Mouse (Mus musculus): ENCODE results near the gene Zfp958.
"Not testable (repeated sequence)": the region's sequence is repeated elsewhere in the genome, so short reads cannot be mapped to it uniquely, and the experiment has no call there.

The Zfp958 gene

DNA sequence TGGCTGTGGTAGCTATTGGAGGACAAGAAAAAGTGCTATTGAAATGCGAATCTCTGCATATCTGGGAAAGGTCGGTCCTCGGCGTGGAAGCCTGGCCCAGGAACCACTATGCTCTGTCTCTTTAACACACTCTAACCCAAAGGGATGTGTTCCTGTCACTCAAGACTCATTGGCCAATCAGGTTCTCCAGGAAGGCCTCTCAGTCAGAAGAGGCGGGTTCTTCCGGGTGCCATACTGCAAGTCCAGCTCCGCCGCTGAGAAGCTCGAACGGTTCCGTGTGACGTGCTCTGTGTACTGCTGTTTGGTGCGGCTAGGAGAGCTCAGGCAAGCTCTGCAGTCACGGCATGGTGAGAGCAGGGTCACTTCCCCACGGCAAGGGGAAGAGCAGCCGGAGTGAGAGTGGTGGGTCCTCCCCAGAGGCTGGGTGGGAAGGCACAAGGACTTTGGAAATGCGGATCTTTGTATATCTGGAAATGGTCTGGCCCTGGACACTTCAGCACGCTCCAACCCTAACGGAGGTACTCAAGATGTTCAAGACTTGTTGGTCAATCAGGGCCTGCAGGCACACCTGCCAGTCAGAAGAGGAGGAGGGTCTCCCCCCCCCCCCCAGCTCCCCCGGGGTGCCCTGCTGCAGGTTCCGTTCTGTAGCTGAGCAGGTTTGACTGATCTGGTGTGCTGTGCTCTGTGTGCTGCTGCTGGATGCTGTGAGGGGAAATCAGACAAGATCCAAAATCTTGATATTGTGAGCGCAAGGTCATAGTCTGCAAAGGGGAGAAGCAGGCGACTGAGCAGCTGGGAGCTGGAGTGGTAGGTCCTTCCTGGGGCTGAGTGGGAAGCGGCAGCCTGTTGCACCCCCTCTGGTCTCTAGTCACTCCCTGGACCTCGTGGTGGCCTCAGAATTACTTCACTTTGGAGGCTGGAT is at the start of gene Zfp958:
Gene Zfp958 (plus strand): TSS at position 236 of the 922 bp plus-strand sequence.
- peak; percentile 90 for DNase-seq

- no peak for DNase-seq
These were observed 31.0 kb upstream of the Zfp958 start for GRCm38 (mm10) chr8:4581986-4582385.

DNA sequence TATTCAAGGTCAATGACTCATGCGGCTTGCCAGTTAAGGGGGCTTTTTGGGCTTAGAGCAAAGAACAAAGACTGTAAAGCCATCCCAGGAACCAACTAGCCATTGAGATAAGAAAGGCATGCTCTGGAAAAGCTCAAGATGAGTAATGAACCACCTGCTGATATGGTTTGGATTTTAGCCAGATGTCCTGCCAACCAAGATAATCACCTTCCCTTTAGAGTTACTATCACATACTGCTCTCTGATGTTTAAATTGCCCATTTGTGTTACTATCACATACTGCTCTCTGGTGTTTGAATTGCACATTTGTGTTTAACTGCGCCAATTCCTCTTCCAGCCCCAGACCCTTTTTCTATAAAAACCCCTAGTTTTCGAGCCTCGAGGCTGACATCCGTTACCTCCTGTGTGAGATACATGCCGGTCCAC is 30.2 kb upstream of the Zfp958 start:
- no peak for DNase-seq

DNA sequence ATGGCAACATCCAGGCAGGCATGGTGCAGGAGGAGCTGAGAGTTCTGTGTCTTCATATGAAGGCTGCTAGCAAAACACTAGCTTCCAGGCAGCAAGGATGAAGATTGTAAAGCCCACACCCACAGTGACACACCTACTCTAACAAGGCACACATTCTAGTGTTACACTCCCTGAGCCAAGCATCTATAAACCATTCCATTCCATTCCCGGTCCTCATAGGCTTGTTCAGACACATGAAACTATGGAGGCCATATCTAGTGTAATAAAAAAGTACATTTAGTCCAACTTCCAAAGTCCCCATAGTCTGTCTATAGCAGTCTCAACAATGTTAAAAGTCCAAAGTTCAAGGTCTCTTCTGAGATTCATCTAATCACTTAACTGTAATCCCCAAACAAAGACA is 28.3 kb upstream of the Zfp958 start:
- DNase-seq = no peak

DNA sequence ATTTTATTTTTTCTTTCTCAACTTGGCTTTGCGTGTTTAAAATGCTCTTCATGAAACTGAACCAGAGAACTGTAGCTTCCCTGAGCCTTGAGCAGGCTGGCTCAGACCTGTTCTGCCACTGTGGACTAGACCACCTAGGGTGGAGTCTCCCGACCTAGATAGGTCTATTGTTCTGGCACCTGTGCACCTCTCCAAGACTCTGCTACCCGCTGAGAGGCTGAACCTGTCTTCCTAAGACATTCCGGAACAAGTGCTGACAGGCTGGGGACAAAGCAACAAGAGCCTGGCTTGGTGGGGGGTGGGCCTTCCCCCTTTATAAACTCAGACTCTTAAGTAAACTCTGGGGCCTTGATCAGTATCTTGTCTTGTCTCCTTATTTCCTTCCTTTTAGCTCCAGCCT is 26.6 kb upstream of the Zfp958 start:
- no peak for DNase-seq

- DNase-seq = peak; percentile 4
These were observed 24.6 kb upstream of the Zfp958 start for GRCm38 (mm10) chr8:4588165-4589000.

DNA sequence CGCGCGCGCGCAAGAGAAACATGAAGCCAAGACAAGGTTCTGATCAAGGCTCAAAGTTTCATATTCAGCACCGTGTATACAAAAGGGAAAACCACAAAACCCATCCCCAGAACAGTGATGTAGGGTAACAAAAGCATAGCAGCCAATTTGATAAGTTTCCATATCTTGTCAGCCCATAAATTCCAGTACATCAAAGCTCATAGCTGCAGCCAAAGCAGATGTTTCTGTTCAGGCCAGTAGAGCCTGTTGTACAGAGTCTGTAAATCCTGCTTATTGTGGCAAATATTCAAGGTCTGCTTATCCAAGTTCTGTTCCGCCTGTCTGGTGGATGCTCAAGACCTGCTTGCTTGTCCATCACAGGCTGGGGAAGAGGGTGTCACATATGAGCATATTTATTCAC is 4.1 kb upstream of the Zfp958 start:
- DNase-seq = no peak

DNA sequence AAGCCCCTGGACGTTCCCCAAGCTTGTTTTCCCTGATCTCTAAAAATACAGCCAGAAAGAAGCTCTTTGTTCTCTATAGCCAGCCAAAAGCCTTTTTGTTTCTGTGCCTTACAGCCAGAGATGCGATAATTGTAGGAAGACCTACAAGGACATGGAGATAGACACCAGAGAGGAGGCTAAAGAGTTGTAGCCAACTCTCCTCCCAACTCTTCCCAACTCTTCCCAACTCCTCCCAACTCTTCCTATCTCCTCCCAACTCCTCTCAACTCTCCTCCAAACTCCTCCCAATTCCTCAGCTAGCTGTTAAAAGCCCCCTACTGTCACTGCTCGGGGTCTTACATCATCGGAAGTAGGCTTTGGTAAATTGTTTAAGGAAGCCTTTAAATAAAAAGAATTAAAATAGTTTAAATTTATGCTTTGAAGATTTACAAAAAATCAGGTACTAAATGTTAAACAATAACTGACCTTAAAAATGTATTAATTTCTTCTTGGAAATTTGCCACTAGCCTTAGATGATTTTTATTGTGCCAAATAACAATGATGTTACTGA is 1.3 kb upstream of the Zfp958 start:
- DNase-seq = not testable (repeated sequence)

DNA sequence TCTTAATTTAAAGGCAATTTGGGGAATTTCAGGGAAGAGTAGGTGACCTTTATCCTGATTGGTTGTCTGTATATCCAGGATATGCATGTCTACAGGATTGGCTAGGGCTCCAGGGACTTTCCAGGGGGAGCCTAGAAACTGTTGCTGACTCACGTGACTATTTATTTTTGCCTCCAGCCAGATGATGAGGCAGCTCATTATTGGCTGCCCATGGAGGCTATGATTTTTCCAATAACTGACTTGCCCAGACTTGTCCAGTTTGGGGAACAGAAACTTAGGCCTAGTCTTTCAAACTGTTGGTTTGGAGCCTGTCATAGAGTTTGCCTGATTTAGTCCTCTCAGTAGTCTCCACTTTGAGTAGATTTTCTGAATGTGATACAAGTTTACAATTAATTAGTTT is 14.4 kb downstream of the Zfp958 start:
- DNase-seq = no peak

GRCm38 (mm10) chr8:4637071-4637470 is 24.1 kb downstream of the Zfp958 start:
- DNase-seq = no peak

DNA sequence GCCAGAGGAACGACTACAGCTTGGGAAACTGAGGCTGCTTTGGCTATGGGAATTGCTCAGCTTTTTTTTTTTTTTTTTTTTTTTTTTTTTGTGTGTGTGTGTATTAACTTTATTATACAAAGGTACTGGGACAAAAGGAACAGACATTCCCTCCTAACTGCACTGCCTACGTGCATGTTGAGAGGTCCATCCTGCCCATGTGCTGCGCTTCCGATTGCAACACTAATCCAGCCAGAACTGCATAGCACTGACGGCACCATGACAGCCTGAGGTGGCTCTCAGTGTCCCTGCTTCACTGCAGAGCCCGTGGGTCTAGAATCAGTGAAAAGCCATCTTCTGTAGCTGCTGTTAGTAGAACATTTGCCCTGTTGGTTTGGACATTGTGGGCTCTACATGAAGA is 30.0 kb downstream of the Zfp958 start:
- DNase-seq = not testable (repeated sequence)

DNA sequence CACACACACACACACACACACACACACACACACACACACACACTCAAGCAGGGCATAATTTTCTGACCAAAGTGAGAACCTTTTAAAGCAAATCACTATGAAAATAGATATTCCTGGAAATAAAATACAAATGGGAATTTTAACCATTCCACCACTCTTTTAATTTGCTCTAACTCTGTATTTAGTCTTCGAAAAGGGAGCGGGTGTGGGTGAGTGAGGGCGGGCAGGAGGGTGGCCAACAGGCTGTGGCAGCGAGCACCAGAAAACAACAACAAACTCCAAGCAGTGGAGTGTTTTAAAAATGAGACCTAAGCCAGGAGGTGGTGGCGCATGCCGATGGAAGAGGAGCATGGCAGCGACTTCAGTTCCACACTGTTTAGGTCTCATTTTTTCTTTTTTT is 43.6 kb downstream of the Zfp958 start:
- peak; percentile 41 for DNase-seq

DNA sequence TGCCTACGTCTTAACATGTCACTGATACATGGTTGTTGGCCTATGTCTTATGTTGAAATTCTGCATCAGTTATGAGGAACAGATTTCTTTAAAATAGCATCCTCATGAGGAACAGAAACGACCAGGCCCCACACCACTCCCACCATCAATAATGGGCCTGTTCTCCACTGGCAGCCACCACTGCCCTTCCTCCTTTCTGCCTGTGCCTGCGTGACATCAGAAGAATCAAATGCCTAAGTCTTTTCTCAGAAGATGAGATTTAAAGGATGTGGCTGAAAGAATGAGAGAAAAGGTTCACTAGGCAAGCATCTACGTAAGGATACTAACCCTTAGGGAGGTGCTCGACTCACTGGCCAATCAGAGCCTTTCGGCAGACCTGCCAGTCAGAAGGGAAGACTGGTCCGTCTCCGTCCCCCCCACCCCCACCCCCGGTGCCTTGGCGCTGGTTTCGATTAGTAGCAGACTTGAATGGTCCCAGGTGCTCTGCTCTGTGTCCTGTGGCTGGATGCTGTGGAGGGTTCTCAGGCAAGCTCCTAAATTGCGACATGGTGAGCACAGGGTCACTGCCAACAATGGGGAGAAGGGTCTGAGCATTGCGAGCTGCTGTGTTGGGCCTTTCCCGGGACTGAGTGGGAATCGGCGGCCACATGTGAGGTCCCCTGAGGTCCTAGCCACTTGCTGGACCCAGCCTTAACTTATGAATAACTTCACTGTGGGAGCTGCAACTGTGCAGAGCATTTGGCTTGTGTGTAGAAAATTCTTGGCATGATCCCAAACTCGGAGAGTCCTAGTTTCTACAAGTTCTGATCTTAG is 62.4 kb downstream of the Zfp958 start:
- DNase-seq = peak; percentile 4

- no peak for DNase-seq
These were observed 63.6 kb downstream of the Zfp958 start for GRCm38 (mm10) chr8:4676586-4676985.

- DNase-seq = peak; percentile 98
These were observed 64.6 kb downstream of the Zfp958 start for GRCm38 (mm10) chr8:4677265-4678217.

GRCm38 (mm10) chr8:4678218-4678907 is 65.4 kb downstream of the Zfp958 start:
- DNase-seq = peak; percentile 85

- peak; percentile 10 for DNase-seq
These were observed 66.1 kb downstream of the Zfp958 start for GRCm38 (mm10) chr8:4678908-4679545.

DNA sequence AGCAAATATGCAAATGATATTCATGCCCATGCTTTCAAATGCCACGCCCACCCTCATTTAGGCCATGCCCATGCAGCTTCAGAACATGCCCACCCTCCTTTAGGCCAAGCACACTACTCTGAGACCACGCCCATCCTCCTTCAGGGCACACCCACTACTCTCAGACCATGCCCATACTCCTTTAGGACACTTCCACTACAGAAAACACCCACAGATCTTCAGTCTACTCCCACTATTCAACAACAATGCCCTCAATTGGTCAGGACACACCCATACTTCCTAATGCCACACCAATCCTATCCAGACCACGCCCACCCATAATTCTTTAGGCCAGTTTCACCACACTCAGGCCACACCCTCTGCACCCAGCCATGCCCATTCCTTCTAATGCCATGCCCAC is 66.8 kb downstream of the Zfp958 start:
- peak; percentile 9 for DNase-seq

Data from right cerebral cortex, postnatal 14 days (tissue).